Mouse (Mus musculus) heart, embryonic 16.5 days (tissue): ENCODE data around the gene Thra. TPM values are rescaled to one million over a fixed set of nuclear protein-coding genes. Genes with fewer than 3 reads are reported as not detected.

Experiments
- ATAC-seq: fragments of 200-750 bp; cut with Nextera tagmentation; replicated peaks from 2 replicates; pipeline ENCODE4 v1.8.0; 2017; ENCODE audit warnings: moderate number of reproducible peaks; ENCODE audit not compliant: insufficient read depth, low FRiP score; ENCODE audit errors: extremely low read depth
- H3K27ac ChIP-seq: fragments of 300-500 bp; sonication (generic); 2 replicates; pipeline ENCODE4 v1.5.1; 2014; ENCODE audit warnings: mild to moderate bottlenecking, low read length, control low read depth, moderate library complexity
- H3K27me3 ChIP-seq: fragments of 300-500 bp; sonication (generic); 2 replicates; pipeline ENCODE4 v1.6.1; 2014; ENCODE audit warnings: low read length, mixed read lengths; ENCODE audit not compliant: control insufficient read depth, insufficient read depth
- H3K36me3 ChIP-seq: fragments of 300-500 bp; sonication (generic); 2 replicates; pipeline ENCODE4 v1.6.1; 2014; ENCODE audit not compliant: control insufficient read depth, insufficient read depth
- H3K4me1 ChIP-seq: fragments of 300-500 bp; sonication (generic); 2 replicates; pipeline ENCODE4 v1.6.1; 2014; ENCODE audit warnings: low read length, mixed read lengths; ENCODE audit not compliant: control insufficient read depth, insufficient read depth
- H3K4me2 ChIP-seq: fragments of 300-500 bp; sonication (generic); 2 replicates; pipeline ENCODE4 v1.6.1; 2014; ENCODE audit warnings: low read depth, mild to moderate bottlenecking, control low read depth, low read length
- H3K4me3 ChIP-seq: fragments of 300-500 bp; sonication (generic); 2 replicates; pipeline ENCODE4 v1.5.1; 2014; ENCODE audit warnings: mild to moderate bottlenecking, control low read depth, low read length
- H3K9ac ChIP-seq: fragments of 300-500 bp; sonication (generic); 2 replicates; pipeline ENCODE4 v1.6.1; 2014; ENCODE audit warnings: low read length, control low read depth
- H3K9me3 ChIP-seq: fragments of 300-500 bp; sonication (generic); replicated peaks from 2 replicates; pipeline ENCODE4 v1.6.1; 2016; ENCODE audit warnings: low read length; ENCODE audit not compliant: control insufficient read depth
- WGBS: fragments of 180-500 bp; shearing (Covaris S2); extraction: QIAGEN DNeasy Blood & Tissue Kit; methylation state at CpG from one replicate; pipeline ENCODE4 v1.1.7; 2014; 5-methylcytosine and 5-hydroxymethylcytosine counted together
- polyA plus RNA-seq: library from polyadenylated mRNA; unstranded; fragments of >200 nt; fragmentation: Nextera tagmentation; extraction: Ambion mirVana; gene quantifications from 2 replicates; pipeline ENCODE4 v1.2.1, GENCODE M21; 2015

The Thra gene
- polyA plus RNA-seq, 1 experiment from 2014 or later: 37.5 TPM

DNA sequence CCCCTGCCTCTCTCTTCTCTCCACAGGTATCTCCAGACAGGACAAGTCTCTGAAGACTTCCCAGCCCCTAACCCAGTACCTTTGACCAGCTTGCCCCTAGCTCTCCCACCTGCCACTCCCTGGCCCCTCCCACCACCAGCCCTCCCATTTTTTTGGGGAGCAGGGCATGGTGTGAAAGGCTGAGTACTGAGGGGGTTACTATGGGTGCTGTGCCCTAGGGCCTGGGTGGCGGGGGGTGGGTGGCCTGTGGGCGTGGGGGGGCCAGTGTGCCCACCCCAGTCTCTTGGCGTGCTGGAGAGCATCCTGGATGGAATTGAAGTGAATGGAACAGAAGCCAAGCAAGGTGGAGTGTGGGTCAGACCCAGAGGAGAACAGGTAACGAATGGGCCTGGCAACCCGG, 12.8 kb downstream of the Thra start:
- Histone ChIP-seq H3K36me3 (peaks cover 22% of the 10 kb centered on the region), H3K4me2 (no peak overlapping the region), H3K9me3 (no peaks in the 10 kb centered on the region), H3K27ac (peak overlapping the region; percentile 49), H3K4me3 (no peak overlapping the region), H3K4me1 (peaks cover 81% of the 10 kb centered on the region), H3K27me3 (no peaks in the 10 kb centered on the region), H3K9ac (peak overlapping the region; percentile 28; the same call in 1 of the 2 replicates)
- ATAC-seq: no peak
- 93% methylated on average over 5 of the region's 5 CpGs for WGBS

DNA sequence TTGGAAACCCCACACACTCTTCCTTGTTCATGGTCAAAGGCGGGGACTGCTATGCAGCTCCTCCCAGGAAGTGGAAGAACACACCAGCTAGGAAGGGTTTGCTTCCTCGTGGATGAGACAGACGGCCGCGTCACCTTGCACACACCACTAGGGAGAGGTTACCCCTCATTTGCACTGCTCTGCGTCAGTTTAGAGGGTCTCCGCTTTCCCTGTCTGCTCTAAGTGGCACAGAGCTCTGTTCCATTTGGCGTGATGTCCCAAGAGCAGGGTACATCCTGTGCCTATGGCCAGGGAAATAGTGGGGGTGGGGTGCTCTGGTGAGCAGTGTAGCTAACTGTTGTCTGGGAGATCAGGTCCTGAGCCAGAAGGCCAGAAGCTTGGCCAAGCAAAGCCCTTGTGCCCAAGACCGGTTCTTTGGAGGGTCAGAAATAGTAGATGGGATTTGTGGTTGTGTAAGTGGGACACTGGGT, 13.7 kb downstream of the Thra start:
- Histone ChIP-seq H3K4me3 (no peak overlapping the region), H3K4me1 (peaks cover 72% of the 10 kb centered on the region), H3K4me2 (peak overlapping the region; percentile 22; the same call in 1 of the 2 replicates), H3K9ac (peak overlapping the region; percentile 53), H3K27me3 (no peaks in the 10 kb centered on the region), H3K27ac (peak overlapping the region; percentile 95), H3K36me3 (peaks cover 29% of the 10 kb centered on the region), H3K9me3 (no peaks in the 10 kb centered on the region)
- ATAC-seq: no peak
- 46% methylated on average over 9 of the region's 9 CpGs for WGBS

DNA sequence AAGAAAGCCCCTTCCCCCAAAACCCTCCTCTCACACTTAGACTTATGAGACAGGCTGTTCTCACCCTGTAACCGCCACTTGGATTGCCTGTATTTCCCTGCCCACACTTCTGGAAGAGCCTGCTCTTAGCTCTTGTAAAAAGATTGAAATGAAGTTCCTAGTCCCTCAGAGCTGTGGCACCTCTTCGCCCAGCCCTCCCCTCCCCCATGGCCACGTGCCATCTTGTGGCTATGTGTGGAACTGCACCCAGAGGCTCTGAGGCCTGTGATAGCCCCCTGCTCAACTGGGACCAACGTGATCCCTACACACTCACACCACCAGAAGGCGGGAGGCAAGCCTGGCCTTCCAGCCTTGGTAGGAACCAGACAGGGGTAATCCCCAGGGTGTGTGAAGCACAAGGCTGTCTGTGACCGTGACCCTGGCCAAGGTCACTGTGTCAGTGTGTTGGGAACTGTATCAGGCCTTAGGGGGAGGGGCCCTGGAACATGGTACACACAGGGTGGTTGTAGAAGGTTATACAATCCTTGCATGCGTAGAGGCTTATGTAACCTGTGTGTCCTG, 14.3 kb downstream of the Thra start:
- Histone ChIP-seq H3K4me3 (no peak overlapping the region), H3K4me1 (peaks cover 67% of the 10 kb centered on the region), H3K36me3 (peaks cover 32% of the 10 kb centered on the region), H3K27me3 (no peaks in the 10 kb centered on the region), H3K4me2 (peak overlapping the region; percentile 22; the same call in 1 of the 2 replicates), H3K27ac (peak overlapping the region; percentile 95), H3K9ac (peak overlapping the region; percentile 53), H3K9me3 (no peaks in the 10 kb centered on the region)
- ATAC-seq: peak; percentile 17
- whole genome bisulfite sequencing: 16% methylated on average over 7 of the region's 7 CpGs

DNA sequence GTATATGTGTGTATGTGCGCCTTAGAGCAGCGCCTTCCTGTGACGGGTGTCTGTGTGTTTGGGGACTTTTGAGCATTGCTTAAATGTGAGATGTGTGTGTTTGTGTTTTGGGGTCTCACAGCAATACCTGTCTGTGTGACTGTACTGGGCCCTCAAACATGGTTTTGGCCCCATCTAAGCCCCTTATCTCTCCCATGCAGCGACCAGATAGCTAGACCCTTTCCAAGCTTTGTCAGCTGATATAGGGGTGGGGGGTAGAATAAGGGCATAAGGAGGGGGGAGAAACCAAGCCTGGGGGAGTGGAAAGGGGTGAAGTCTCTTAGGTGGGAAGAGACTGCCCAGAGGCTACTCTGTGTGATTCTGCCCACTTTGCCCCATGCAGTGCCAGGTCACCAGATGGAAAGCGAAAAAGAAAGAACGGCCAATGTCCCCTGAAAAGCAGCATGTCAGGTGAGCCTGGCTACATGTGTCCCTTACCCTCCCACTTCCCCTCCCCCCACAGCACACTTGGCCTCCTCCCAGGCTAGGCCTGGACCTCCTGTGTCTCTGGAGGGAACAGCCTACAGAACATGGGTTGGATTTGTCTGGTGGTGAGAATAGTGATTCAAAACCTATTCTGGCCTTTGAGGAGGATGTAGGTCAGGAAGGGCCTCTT, 15.4 kb downstream of the Thra start:
- 79% methylated on average over 6 of the region's 6 CpGs for WGBS
- ATAC-seq: no peak
- Histone ChIP-seq H3K4me3 (no peak overlapping the region), H3K9me3 (no peaks in the 10 kb centered on the region), H3K4me2 (no peak overlapping the region), H3K27ac (peak overlapping the region; percentile 55), H3K36me3 (peaks cover 40% of the 10 kb centered on the region), H3K4me1 (peaks cover 55% of the 10 kb centered on the region), H3K27me3 (no peaks in the 10 kb centered on the region), H3K9ac (0 out of 2 replicates have a peak overlapping the region, but pooled peaks have one; percentile 11)

DNA sequence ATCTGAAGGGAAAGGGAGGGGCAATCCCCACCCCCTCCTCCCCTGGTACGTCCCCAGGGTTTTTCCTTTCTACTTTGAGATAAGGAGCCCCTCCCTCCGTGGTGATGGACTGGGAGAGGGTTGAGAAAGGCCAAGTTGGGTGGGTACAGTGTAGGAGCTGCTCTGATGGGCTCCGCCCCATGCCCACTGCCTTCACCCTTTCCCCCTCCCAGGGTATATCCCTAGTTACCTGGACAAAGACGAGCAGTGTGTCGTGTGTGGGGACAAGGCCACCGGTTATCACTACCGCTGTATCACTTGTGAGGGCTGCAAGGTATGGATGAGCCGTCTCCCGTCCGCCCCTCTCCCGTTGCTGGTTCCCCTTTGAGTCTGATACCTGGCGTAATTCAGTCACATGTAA, 16.3 kb downstream of the Thra start:
- 78% methylated on average over 12 of the region's 12 CpGs for WGBS
- Histone ChIP-seq H3K27ac (no peak overlapping the region), H3K36me3 (peaks cover 48% of the 10 kb centered on the region), H3K4me1 (peaks cover 47% of the 10 kb centered on the region), H3K27me3 (no peaks in the 10 kb centered on the region), H3K9me3 (no peaks in the 10 kb centered on the region), H3K4me3 (no peak overlapping the region), H3K9ac (no peak overlapping the region), H3K4me2 (no peak overlapping the region)
- no peak for ATAC-seq

DNA sequence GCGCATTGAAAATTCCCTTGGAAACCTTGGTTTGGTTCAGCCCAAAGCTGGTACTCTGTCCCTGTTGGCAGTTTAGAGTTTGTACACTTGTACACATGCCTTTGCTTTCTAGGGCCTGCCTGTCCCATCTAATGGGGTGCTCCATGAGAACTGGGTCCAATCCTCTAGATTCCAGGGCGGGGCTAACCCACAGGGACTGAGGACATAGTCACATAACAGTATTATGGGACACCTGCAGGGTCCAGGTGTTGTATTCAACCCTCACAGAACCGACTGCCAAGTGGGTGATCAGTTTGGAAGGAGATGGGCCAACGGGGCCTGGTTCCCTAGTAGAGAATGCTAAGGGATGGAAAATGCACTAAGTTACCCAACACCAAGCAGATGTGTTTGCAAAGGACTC, 21.5 kb downstream of the Thra start:
- no peaks in the 10 kb centered on the region for H3K9me3 ChIP-seq
- H3K4me1 ChIP-seq: peaks cover 34% of the 10 kb centered on the region
- no peak overlapping the region for H3K27ac ChIP-seq
- WGBS: 89% methylated on average over 4 of the region's 4 CpGs
- no peak overlapping the region for H3K4me2 ChIP-seq
- H3K27me3 ChIP-seq: no peaks in the 10 kb centered on the region
- ATAC-seq: no peak
- H3K36me3 ChIP-seq: peaks cover 53% of the 10 kb centered on the region
- H3K4me3 ChIP-seq: no peak overlapping the region
- H3K9ac ChIP-seq: no peak overlapping the region; the same call in 1 of the 2 replicates

DNA sequence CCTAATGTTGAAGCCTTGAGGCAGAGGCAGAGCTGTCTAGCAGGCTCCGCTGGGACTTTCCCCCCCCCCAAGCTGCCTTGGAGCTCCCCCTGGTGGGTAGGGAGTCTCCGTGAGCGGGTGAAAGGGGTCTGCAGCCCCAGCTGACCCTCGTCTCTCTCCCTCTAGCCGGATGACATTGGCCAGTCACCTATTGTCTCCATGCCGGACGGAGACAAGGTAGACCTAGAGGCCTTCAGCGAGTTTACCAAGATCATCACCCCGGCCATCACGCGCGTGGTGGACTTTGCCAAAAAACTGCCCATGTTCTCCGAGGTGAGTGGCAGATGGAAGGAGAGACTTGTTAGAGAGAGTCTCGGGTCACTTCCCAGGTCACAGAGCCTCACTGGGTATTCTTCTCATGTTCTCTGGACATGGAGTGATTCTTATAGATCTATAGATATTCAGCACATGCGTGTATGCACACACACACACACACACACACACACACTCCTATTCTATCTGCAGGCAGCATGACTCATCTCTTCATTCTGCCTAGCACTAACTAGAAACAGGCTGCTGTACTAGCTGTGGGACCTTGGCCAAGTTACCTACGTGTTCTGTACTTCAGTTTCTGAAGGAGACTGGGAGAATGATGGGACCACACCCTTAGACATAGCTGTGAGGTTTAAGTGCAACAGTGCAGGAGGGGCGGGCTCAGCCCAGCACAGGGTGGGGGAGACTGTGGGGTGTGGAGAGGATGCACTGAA, 22.5 kb downstream of the Thra start:
- Histone ChIP-seq H3K9ac (no peak overlapping the region), H3K27me3 (no peaks in the 10 kb centered on the region), H3K27ac (peak overlapping the region; percentile 62), H3K9me3 (no peaks in the 10 kb centered on the region), H3K4me3 (no peak overlapping the region), H3K4me1 (peaks cover 43% of the 10 kb centered on the region), H3K4me2 (no peak overlapping the region), H3K36me3 (peaks cover 48% of the 10 kb centered on the region)
- WGBS: 64% methylated on average over 17 of the region's 17 CpGs
- no peak for ATAC-seq

DNA sequence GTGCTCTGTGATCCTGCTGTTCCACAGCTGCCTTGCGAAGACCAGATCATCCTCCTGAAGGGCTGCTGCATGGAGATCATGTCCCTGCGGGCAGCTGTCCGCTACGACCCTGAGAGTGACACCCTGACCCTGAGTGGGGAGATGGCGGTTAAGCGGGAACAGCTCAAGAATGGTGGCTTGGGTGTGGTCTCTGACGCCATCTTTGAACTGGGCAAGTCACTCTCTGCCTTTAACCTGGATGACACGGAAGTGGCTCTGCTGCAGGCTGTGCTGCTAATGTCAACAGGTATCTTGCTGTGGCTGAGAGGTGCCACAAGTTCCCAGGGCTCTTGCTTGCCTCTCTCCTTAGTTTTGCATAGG, 23.0 kb downstream of the Thra start:
- Histone ChIP-seq H3K4me1 (peaks cover 49% of the 10 kb centered on the region), H3K27me3 (no peaks in the 10 kb centered on the region), H3K4me2 (no peak overlapping the region), H3K27ac (no peak overlapping the region), H3K4me3 (no peak overlapping the region), H3K9ac (no peak overlapping the region), H3K9me3 (no peaks in the 10 kb centered on the region), H3K36me3 (peaks cover 44% of the 10 kb centered on the region)
- 80% methylated on average over 8 of the region's 8 CpGs for WGBS
- ATAC-seq: no peak

DNA sequence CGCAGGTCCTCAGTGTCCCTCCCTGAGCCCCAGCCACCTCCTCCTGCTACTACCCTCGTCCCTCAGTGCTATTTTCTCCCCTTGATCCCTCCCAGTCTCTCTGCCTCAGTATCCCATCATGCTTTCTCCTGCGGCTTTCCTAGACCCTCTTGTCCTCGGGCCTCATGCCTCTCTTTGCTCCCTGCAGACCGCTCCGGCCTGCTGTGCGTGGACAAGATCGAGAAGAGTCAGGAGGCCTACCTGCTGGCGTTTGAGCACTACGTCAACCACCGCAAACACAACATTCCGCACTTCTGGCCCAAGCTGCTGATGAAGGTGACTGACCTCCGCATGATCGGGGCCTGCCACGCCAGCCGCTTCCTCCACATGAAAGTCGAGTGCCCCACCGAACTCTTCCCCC, 23.7 kb downstream of the Thra start:
- Histone ChIP-seq H3K36me3 (peaks cover 40% of the 10 kb centered on the region), H3K4me2 (no peak overlapping the region), H3K27ac (no peak overlapping the region), H3K9me3 (no peaks in the 10 kb centered on the region), H3K4me3 (no peak overlapping the region), H3K9ac (no peak overlapping the region), H3K4me1 (peaks cover 55% of the 10 kb centered on the region), H3K27me3 (no peaks in the 10 kb centered on the region)
- no peak for ATAC-seq
- WGBS: 78% methylated on average over 18 of the region's 18 CpGs
